Mouse (Mus musculus): ENCODE measurements around the gene Cd81. TPM values are rescaled to one million over a fixed set of nuclear protein-coding genes. Genes with fewer than 3 reads are reported as not detected.

Gene Cd81
- polyA plus RNA-seq, 1 experiment from 2014 or later, result 461 TPM

DNA sequence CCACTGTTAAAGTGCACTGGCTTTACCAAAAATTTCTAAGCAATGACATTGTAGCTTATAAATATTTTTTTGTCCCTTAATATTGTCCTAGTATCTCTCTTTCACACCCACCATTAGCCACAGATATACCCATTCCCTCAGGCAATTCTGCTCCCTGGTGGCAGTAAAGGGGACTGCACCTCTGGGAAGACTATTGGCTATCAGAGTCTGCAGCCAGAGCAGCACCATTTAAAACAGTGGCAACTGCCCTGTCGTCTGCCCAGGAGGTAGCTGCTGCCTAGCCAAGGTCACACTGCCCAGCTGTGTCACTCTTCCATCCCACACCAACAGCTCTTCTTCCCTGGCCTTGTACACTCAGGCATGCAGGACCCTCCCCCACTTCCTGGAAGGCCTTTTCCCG lies 33.8 kb downstream of the Cd81 start:
- WGBS, result 52% methylated on average over 2 of the region's 2 CpGs
- no peaks in the 10 kb centered on the region for H3K36me3 ChIP-seq (ENCODE audit: control insufficient read depth, insufficient read depth, low read length)
- no peak for ATAC-seq (ENCODE audit: low read depth)
- H3K4me1 ChIP-seq (ENCODE audit: control insufficient read depth, insufficient read depth, low read length), result 0 out of 2 replicates have a peak, but pooled peaks cover 2% of the 10 kb centered on the region
- H3K27ac ChIP-seq (ENCODE audit: low read depth, low read length), result no peak overlapping the region
- no peak overlapping the region for H3K4me3 ChIP-seq (ENCODE audit: low read depth, low read length)
- 0 out of 2 replicates have a peak overlapping the region, but pooled peaks have one; percentile 6 for H3K4me2 ChIP-seq (ENCODE audit: low read depth, low read length)
- H3K9ac ChIP-seq (replicated peaks; ENCODE audit: low read depth, low read length), result no peak overlapping the region
- H3K9me3 ChIP-seq (ENCODE audit: control insufficient read depth, low read length), result no peaks in the 10 kb centered on the region
- H3K27me3 ChIP-seq (ENCODE audit: control insufficient read depth, insufficient read depth, low read length), result no peaks in the 10 kb centered on the region

DNA sequence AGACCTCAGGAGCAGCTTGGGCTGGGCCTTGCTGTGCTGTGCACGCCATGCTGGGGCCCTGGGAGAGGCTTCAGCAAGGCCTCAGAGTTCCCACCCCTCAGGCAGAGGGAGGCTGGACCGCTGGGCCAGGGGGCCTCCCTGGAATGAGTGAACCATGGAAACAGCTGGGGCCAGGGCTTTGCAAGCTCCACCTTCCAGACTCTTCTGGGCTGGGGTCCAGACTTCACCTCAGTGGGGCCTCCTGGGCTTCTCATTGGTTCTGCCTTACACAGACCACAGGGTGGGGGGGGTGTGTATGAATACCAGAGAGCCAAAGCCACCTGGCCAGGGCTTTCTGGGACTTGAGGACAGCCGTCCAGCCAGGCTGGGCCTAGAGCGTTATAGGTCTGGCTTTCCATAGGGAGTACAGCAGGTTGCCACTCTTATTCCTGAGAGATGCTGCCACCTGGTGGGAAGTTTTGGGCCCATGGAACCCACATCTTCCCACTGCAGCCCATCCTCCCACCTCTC lies 34.6 kb downstream of the Cd81 start:
- WGBS, result 26% methylated on average over 4 of the region's 4 CpGs
- Histone ChIP-seq H3K4me1 (ENCODE audit: control insufficient read depth, insufficient read depth, low read length) (0 out of 2 replicates have a peak, but pooled peaks cover 2% of the 10 kb centered on the region), H3K9me3 (ENCODE audit: control insufficient read depth, low read length) (no peaks in the 10 kb centered on the region), H3K36me3 (ENCODE audit: control insufficient read depth, insufficient read depth, low read length) (no peaks in the 10 kb centered on the region), H3K27ac (ENCODE audit: low read depth, low read length) (no peak overlapping the region), H3K27me3 (ENCODE audit: control insufficient read depth, insufficient read depth, low read length) (no peaks in the 10 kb centered on the region), H3K4me2 (ENCODE audit: low read depth, low read length) (0 out of 2 replicates have a peak overlapping the region, but pooled peaks have one; percentile 6), H3K9ac (replicated peaks; ENCODE audit: low read depth, low read length) (no peak overlapping the region), H3K4me3 (ENCODE audit: low read depth, low read length) (no peak overlapping the region)
- ATAC-seq (ENCODE audit: low read depth), result peak; percentile 79

- 73% methylated on average over 3 of the region's 3 CpGs for WGBS
Observed at GRCm38 (mm10) chr7:143093847-143094246, 41.3 kb downstream of the Cd81 start.

DNA sequence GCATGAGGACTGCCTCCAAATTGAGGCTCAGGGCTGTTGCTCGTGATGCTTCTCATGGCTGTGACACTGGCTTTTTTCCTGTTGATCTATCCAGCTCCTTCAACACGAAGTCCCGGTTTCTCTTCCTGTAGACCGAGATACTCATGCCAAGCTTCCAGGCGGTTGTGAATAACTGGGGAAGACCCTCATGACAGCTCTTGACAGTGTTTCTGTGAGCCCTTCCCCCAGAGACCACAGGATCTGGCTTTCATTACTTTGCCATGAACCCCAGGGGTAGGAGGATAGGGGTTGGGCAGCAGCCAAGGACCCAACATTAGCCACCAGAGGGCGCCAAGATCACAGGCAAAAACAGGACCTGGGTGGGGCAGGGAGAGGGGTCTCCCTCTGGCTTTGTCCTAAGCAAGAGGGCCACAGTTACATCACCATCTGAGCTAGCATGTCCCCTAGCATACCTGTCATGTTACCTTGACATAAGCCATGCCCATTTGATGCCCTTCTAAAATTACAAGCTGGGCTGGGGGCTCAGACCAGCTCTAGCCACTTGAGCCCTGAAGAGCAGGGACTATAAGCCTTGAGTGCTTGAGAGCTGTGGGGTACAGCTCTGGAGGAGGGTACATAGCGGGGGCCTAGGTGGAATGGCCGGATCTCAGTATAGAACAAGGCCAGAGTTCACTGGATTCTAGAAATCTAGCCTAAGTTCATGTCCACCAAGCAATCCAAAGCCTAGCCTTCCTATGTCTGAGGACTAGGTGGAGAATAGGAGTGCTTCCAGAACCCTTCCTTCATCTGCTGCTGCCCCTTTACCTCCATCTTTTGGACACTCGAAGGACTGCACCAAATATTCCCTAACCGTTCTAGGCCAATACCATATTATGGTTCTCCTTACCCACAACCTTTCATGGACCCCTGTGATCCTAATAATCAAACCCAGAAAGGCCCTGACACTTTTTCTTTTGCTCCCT lies 42.3 kb downstream of the Cd81 start, which contains the start of gene Trpm5:
TSS of gene Trpm5 (minus strand) at position 51 of the 962 bp plus-strand sequence.
- H3K9ac ChIP-seq (replicated peaks; ENCODE audit: low read depth, low read length), result no peak within 1 kb of the TSS
- no peaks in the 10 kb centered on the region for H3K4me1 ChIP-seq (ENCODE audit: control insufficient read depth, insufficient read depth, low read length)
- no peaks in the 10 kb centered on the region for H3K36me3 ChIP-seq (ENCODE audit: control insufficient read depth, insufficient read depth, low read length)
- no peak within 1 kb of the TSS for H3K4me2 ChIP-seq (ENCODE audit: low read depth, low read length)
- no peaks in the 10 kb centered on the region for H3K27me3 ChIP-seq (ENCODE audit: control insufficient read depth, insufficient read depth, low read length)
- no peaks in the 10 kb centered on the region for H3K9me3 ChIP-seq (ENCODE audit: control insufficient read depth, low read length)
- no peak within 1 kb of the TSS for H3K4me3 ChIP-seq (ENCODE audit: low read depth, low read length)
- no peak within 1 kb of the TSS for H3K27ac ChIP-seq (ENCODE audit: low read depth, low read length)
- no peak for ATAC-seq (ENCODE audit: low read depth)
- WGBS, result 47% methylated on average over 10 of the region's 10 CpGs

More at GRCm38 (mm10) chr7:143093847-143094246, 41.3 kb downstream of the Cd81 start:
- H3K9me3 ChIP-seq (ENCODE audit: control insufficient read depth, low read length), result no peaks in the 10 kb centered on the region
- H3K27ac ChIP-seq (ENCODE audit: low read depth, low read length), result no peak overlapping the region
- no peak overlapping the region for H3K9ac ChIP-seq (replicated peaks; ENCODE audit: low read depth, low read length)
- no peaks in the 10 kb centered on the region for H3K27me3 ChIP-seq (ENCODE audit: control insufficient read depth, insufficient read depth, low read length)
- H3K4me2 ChIP-seq (ENCODE audit: low read depth, low read length), result no peak overlapping the region
- no peaks in the 10 kb centered on the region for H3K4me1 ChIP-seq (ENCODE audit: control insufficient read depth, insufficient read depth, low read length)
- H3K36me3 ChIP-seq (ENCODE audit: control insufficient read depth, insufficient read depth, low read length), result no peaks in the 10 kb centered on the region
- no peak for ATAC-seq (ENCODE audit: low read depth)
- H3K4me3 ChIP-seq (ENCODE audit: low read depth, low read length), result no peak overlapping the region

DNA sequence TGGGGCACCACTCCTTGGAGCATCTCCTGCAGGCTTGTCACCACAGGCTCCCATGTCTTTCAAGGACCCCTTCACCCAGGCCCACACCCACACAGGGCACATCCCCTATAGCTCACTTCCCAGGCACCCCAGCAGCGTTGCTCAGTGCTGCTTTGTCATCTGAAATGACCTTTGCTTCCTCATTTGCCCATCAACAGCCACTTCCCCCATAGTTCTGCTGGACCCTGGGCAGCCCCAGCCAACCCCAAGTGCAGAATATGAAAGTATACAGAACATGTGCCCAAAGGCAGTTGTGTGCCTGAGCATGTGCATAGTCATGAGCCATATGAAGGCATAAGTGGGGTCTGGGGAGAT lies 43.0 kb downstream of the Cd81 start:
- 50% methylated on average over 1 of the region's 1 CpGs for WGBS
- no peak overlapping the region for H3K4me2 ChIP-seq (ENCODE audit: low read depth, low read length)

GRCm38 (mm10) chr7:143100759-143101158 lies 48.2 kb downstream of the Cd81 start:
- Histone ChIP-seq H3K27me3 (ENCODE audit: control insufficient read depth, insufficient read depth, low read length) (peaks cover 2% of the 10 kb centered on the region; the same call in 1 of the 2 replicates), H3K4me2 (ENCODE audit: low read depth, low read length) (no peak overlapping the region), H3K9me3 (ENCODE audit: control insufficient read depth, low read length) (no peaks in the 10 kb centered on the region), H3K9ac (replicated peaks; ENCODE audit: low read depth, low read length) (no peak overlapping the region), H3K4me1 (ENCODE audit: control insufficient read depth, insufficient read depth, low read length) (no peaks in the 10 kb centered on the region), H3K4me3 (ENCODE audit: low read depth, low read length) (no peak overlapping the region), H3K27ac (ENCODE audit: low read depth, low read length) (no peak overlapping the region), H3K36me3 (ENCODE audit: control insufficient read depth, insufficient read depth, low read length) (no peaks in the 10 kb centered on the region)
- no peak for ATAC-seq (ENCODE audit: low read depth)
- WGBS, result 72% methylated on average over 4 of the region's 4 CpGs

More for the DNA sequence above, 43.0 kb downstream of the Cd81 start:
- H3K27me3 ChIP-seq (ENCODE audit: control insufficient read depth, insufficient read depth, low read length), result no peaks in the 10 kb centered on the region
- H3K9me3 ChIP-seq (ENCODE audit: control insufficient read depth, low read length), result no peaks in the 10 kb centered on the region
- H3K27ac ChIP-seq (ENCODE audit: low read depth, low read length), result no peak overlapping the region
- no peaks in the 10 kb centered on the region for H3K4me1 ChIP-seq (ENCODE audit: control insufficient read depth, insufficient read depth, low read length)
- no peak overlapping the region for H3K9ac ChIP-seq (replicated peaks; ENCODE audit: low read depth, low read length)
- H3K4me3 ChIP-seq (ENCODE audit: low read depth, low read length), result no peak overlapping the region
- no peak for ATAC-seq (ENCODE audit: low read depth)
- H3K36me3 ChIP-seq (ENCODE audit: control insufficient read depth, insufficient read depth, low read length), result no peaks in the 10 kb centered on the region

DNA sequence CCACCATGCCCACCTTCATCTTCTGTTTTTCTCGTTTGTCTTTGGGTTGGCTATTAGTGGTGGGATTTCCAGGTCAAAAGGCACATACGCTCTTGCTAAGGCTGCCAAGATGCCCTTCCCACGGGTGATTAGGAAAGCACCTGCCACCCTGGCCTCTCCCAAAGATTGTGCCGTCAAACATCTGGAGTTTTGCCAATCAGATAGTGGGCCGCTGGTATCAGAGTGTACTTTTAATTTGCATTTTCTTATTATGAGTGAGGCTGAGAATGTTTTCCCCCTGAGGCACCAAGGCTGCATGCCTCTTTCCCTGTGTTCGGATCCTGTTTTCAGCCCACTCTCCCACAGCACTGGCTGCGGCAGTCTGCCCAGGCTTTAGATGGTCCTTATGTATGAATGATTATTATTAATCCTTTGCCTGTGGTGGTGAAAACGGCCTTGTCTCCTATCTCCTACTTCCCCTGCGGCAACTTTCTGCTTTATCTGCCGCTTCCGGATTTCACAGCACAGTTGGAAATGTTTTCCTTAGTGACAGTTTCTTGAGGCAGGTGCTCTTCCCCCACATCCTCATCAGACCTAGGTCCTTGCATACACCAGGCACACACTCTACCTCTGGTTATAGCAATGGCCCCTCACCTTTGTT lies 52.8 kb downstream of the Cd81 start:
- ATAC-seq (ENCODE audit: low read depth), result no peak
- H3K27me3 ChIP-seq (ENCODE audit: control insufficient read depth, insufficient read depth, low read length), result peaks cover 34% of the 10 kb centered on the region
- H3K4me2 ChIP-seq (ENCODE audit: low read depth, low read length), result no peak overlapping the region
- no peak overlapping the region for H3K4me3 ChIP-seq (ENCODE audit: low read depth, low read length)
- no peaks in the 10 kb centered on the region for H3K9me3 ChIP-seq (ENCODE audit: control insufficient read depth, low read length)
- WGBS, result 65% methylated on average over 11 of the region's 11 CpGs
- H3K9ac ChIP-seq (replicated peaks; ENCODE audit: low read depth, low read length), result no peak overlapping the region
- 0 out of 2 replicates have a peak, but pooled peaks cover 5% of the 10 kb centered on the region for H3K4me1 ChIP-seq (ENCODE audit: control insufficient read depth, insufficient read depth, low read length)
- no peak overlapping the region for H3K27ac ChIP-seq (ENCODE audit: low read depth, low read length)
- no peaks in the 10 kb centered on the region for H3K36me3 ChIP-seq (ENCODE audit: control insufficient read depth, insufficient read depth, low read length)

- WGBS, result 77% methylated on average over 4 of the region's 4 CpGs
- H3K4me2 ChIP-seq (ENCODE audit: low read depth, low read length), result peak within 1 kb of the TSS; percentile 41
- H3K4me1 ChIP-seq (ENCODE audit: control insufficient read depth, insufficient read depth, low read length), result 0 out of 2 replicates have a peak, but pooled peaks cover 5% of the 10 kb centered on the region
- H3K27ac ChIP-seq (ENCODE audit: low read depth, low read length), result no peak within 1 kb of the TSS
- ATAC-seq (ENCODE audit: low read depth), result no peak
- H3K9me3 ChIP-seq (ENCODE audit: control insufficient read depth, low read length), result no peaks in the 10 kb centered on the region
- no peaks in the 10 kb centered on the region for H3K36me3 ChIP-seq (ENCODE audit: control insufficient read depth, insufficient read depth, low read length)
- peak within 1 kb of the TSS; percentile 13 for H3K4me3 ChIP-seq (ENCODE audit: low read depth, low read length)
- peaks cover 34% of the 10 kb centered on the region for H3K27me3 ChIP-seq (ENCODE audit: control insufficient read depth, insufficient read depth, low read length)
- H3K9ac ChIP-seq (replicated peaks; ENCODE audit: low read depth, low read length), result no peak within 1 kb of the TSS
Observed at GRCm38 (mm10) chr7:143106062-143106461, 53.5 kb downstream of the Cd81 start, which contains the start of gene Kcnq1. TSS of gene Kcnq1 (plus strand) at chr7:143106362.
